Mouse (Mus musculus): ENCODE data around the gene Bcl2l2. TPM values are rescaled to one million over a fixed set of nuclear protein-coding genes. Genes with fewer than 3 reads are reported as not detected.

Bcl2l2 gene
- total and polyA plus RNA-seq, 2 experiments: 14.1 to 17.3 TPM

DNA sequence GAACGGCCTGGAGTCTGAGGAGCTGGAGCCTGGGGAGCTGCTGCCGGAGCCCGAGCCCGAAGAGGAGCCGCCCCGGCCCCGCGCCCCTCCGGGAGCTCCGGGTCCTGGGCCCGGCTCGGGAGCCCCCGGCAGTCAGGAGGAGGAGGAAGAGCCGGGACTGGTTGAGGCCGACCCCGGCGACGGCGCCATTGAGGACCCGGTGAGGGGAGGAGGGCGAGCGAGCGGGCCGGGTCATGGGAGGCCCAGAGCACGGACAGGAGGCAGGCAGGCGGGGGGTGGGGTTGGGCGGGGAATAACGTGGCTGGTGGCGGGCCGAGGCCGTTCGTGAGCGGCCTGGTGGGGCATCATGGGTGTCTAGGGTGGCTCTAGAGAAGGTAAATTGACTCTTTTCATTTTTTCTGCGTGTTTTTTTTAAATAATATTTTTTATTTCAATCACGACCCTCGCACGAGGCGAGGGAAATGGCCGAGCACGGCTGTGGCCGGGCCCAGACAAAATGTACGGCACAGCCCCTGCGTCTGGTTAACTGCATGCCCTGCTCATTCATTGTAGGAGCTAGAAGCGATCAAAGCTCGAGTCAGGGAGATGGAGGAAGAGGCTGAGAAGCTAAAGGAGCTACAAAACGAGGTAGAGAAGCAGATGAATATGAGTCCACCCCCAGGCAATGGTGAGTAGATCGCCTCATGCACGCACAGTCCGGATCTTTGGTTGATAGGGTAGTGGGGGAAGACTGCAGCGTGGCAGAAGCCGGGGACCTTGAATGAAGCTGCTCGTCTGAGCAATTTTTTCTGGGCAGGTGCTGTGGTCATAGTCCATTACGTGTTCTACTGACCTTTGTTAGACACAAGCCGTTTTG lies 11.3 kb downstream of the Bcl2l2 start:
- Histone ChIP-seq H3K4me1 (ENCODE audit: control insufficient read depth, insufficient read depth, low read length) (peaks cover 7% of the 10 kb centered on the region), H3K36me3 (ENCODE audit: control insufficient read depth, insufficient read depth, low read length) (peaks cover 27% of the 10 kb centered on the region), H3K9ac (ENCODE audit: low read depth, low read length) (peak overlapping the region; percentile 96), H3K4me3 (ENCODE audit: insufficient read depth, low read depth, low read length) (peak overlapping the region; percentile 90), H3K79me2 (ENCODE audit: control insufficient read depth, insufficient read depth, low read length) (no peaks in the 10 kb centered on the region; the same call in 1 of the 2 replicates), H3K27me3 (ENCODE audit: control insufficient read depth, insufficient read depth, low read length) (no peaks in the 10 kb centered on the region), H3K27ac (replicated peaks; ENCODE audit: insufficient read depth, low read depth, low read length) (peak overlapping the region; percentile 92)
- under 1% methylated on average over 53 of the region's 54 CpGs for WGBS
- TF ChIP-seq CTCF (IDR thresholded peaks at IDR 0.05; ENCODE audit: low read depth, low read length) (no peak), POLR2A (IDR thresholded peaks at IDR 0.05; ENCODE audit: extremely low read depth, insufficient read depth, low read length) (no peak)
- peak; percentile 78 for DNase-seq (ENCODE audit: extremely low read depth, low read depth, low spot score)

GRCm38 (mm10) chr14:54897445-54897844 lies 14.3 kb downstream of the Bcl2l2 start:
- Histone ChIP-seq H3K27me3 (ENCODE audit: control insufficient read depth, insufficient read depth, low read length) (no peaks in the 10 kb centered on the region), H3K9ac (ENCODE audit: low read depth, low read length) (no peak overlapping the region), H3K27ac (replicated peaks; ENCODE audit: insufficient read depth, low read depth, low read length) (no peak overlapping the region), H3K4me1 (ENCODE audit: control insufficient read depth, insufficient read depth, low read length) (peaks cover 8% of the 10 kb centered on the region), H3K36me3 (ENCODE audit: control insufficient read depth, insufficient read depth, low read length) (peaks cover 27% of the 10 kb centered on the region), H3K4me3 (ENCODE audit: insufficient read depth, low read depth, low read length) (no peak overlapping the region), H3K79me2 (ENCODE audit: control insufficient read depth, insufficient read depth, low read length) (no peaks in the 10 kb centered on the region; the same call in 1 of the 2 replicates)
- DNase-seq (ENCODE audit: extremely low read depth, low read depth, low spot score): no peak
- TF ChIP-seq CTCF (IDR thresholded peaks at IDR 0.05; ENCODE audit: low read depth, low read length): no peak
- 29% methylated on average over 2 of the region's 2 CpGs for WGBS

DNA sequence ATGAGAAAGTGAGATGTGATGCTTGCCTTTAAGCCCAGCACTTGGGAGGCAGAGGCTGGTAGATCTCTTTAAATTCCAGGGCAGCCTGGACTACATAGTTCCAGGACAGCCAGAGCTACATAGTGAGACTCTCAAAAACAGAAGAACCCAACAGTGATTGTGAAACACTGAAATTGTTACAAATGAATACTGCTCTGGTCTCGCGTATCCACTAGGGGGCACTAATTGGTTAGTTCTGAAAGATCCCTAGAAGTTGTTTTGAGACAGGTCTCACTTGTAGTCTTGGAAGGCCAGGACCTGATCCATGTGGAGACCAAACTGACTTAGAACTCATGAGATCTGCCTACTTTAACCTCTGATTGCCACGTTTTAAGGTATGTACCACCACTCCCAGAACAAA lies 17.2 kb downstream of the Bcl2l2 start:
- WGBS: 2% methylated on average over 3 of the region's 3 CpGs
- peaks cover 26% of the 10 kb centered on the region for H3K36me3 ChIP-seq (ENCODE audit: control insufficient read depth, insufficient read depth, low read length)
- peak; percentile 80 for DNase-seq (ENCODE audit: extremely low read depth, low read depth, low spot score)
- H3K79me2 ChIP-seq (ENCODE audit: control insufficient read depth, insufficient read depth, low read length): no peaks in the 10 kb centered on the region
- peaks cover 5% of the 10 kb centered on the region for H3K4me1 ChIP-seq (ENCODE audit: control insufficient read depth, insufficient read depth, low read length)
- TF ChIP-seq CTCF (IDR thresholded peaks at IDR 0.05; ENCODE audit: low read depth, low read length) (peak; percentile 56), POLR2A (IDR thresholded peaks at IDR 0.05; ENCODE audit: extremely low read depth, insufficient read depth, low read length) (no peak)
- H3K27ac ChIP-seq (replicated peaks; ENCODE audit: insufficient read depth, low read depth, low read length): no peak overlapping the region
- no peak overlapping the region for H3K4me3 ChIP-seq (ENCODE audit: insufficient read depth, low read depth, low read length)
- no peaks in the 10 kb centered on the region for H3K27me3 ChIP-seq (ENCODE audit: control insufficient read depth, insufficient read depth, low read length)
- H3K9ac ChIP-seq (ENCODE audit: low read depth, low read length): no peak overlapping the region

- peaks cover 1% of the 10 kb centered on the region; the same call in 1 of the 2 replicates for H3K4me1 ChIP-seq (ENCODE audit: control insufficient read depth, insufficient read depth, low read length)
- TF ChIP-seq POLR2A (IDR thresholded peaks at IDR 0.05; ENCODE audit: extremely low read depth, insufficient read depth, low read length): no peak
- TF ChIP-seq CTCF (IDR thresholded peaks at IDR 0.05; ENCODE audit: low read depth, low read length): no peak
- no peak overlapping the region for H3K4me3 ChIP-seq (ENCODE audit: insufficient read depth, low read depth, low read length)
- 95% methylated on average over 4 of the region's 4 CpGs for WGBS
- H3K27ac ChIP-seq (replicated peaks; ENCODE audit: insufficient read depth, low read depth, low read length): no peak overlapping the region
- no peak overlapping the region for H3K9ac ChIP-seq (ENCODE audit: low read depth, low read length)
- no peaks in the 10 kb centered on the region for H3K79me2 ChIP-seq (ENCODE audit: control insufficient read depth, insufficient read depth, low read length)
- DNase-seq (ENCODE audit: extremely low read depth, low read depth, low spot score): no peak
- H3K36me3 ChIP-seq (ENCODE audit: control insufficient read depth, insufficient read depth, low read length): no peaks in the 10 kb centered on the region; the same call in 1 of the 2 replicates
- no peaks in the 10 kb centered on the region for H3K27me3 ChIP-seq (ENCODE audit: control insufficient read depth, insufficient read depth, low read length)
These were observed 20.5 kb downstream of the Bcl2l2 start for GRCm38 (mm10) chr14:54903641-54904040.

DNA sequence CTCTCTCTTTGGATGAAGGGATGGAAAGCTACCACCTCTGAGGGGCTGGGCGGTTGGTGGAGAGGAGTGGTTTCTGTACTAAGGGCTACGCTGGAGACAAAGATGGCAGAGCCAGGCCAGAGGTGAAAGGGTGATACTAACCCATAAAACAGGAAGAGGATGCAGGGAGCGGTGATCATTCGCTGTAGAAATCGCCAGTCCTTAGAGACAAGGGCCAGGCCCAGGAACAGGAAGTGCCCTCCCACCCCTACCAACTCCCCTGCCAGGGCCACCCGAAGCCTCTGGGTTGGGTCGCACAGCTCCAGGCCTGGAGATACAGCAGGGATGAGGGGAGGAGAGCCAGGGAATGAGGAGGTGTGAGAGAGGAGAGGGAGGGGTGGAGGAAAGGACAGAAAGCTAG lies 25.5 kb downstream of the Bcl2l2 start:
- H3K27ac ChIP-seq (replicated peaks; ENCODE audit: insufficient read depth, low read depth, low read length): no peak overlapping the region
- no peaks in the 10 kb centered on the region for H3K79me2 ChIP-seq (ENCODE audit: control insufficient read depth, insufficient read depth, low read length)
- peaks cover 13% of the 10 kb centered on the region for H3K27me3 ChIP-seq (ENCODE audit: control insufficient read depth, insufficient read depth, low read length)
- no peaks in the 10 kb centered on the region for H3K36me3 ChIP-seq (ENCODE audit: control insufficient read depth, insufficient read depth, low read length)
- no peak for DNase-seq (ENCODE audit: extremely low read depth, low read depth, low spot score)
- no peak overlapping the region for H3K9ac ChIP-seq (ENCODE audit: low read depth, low read length)
- WGBS: 75% methylated on average over 7 of the region's 7 CpGs
- H3K4me1 ChIP-seq (ENCODE audit: control insufficient read depth, insufficient read depth, low read length): no peaks in the 10 kb centered on the region
- TF ChIP-seq CTCF (IDR thresholded peaks at IDR 0.05; ENCODE audit: low read depth, low read length) (no peak), POLR2A (IDR thresholded peaks at IDR 0.05; ENCODE audit: extremely low read depth, insufficient read depth, low read length) (no peak)
- H3K4me3 ChIP-seq (ENCODE audit: insufficient read depth, low read depth, low read length): no peak overlapping the region
